Mouse (Mus musculus) urinary bladder, adult 2 months (tissue): ENCODE data around the gene Eif1. TPM values are rescaled to one million over a fixed set of nuclear protein-coding genes. Genes with fewer than 3 reads are reported as not detected.
"Not testable (repeated sequence)": the region's sequence is repeated elsewhere in the genome, so short reads cannot be mapped to it uniquely, and the experiment has no call there.

Source experiments
- DNase-seq: peaks from one replicate; pipeline ENCODE4 v3.0.0; 2022; ENCODE audit warnings: low spot score
- polyA plus RNA-seq: library from polyadenylated mRNA; depleted of rRNA; stranded (reverse); fragments of >200 nt; gene quantifications from 2 replicates; pipeline ENCODE4 v1.2.3, GENCODE M21; 2012

The Eif1 gene
- polyA plus RNA-seq, 1 experiment: 510 TPM

DNA sequence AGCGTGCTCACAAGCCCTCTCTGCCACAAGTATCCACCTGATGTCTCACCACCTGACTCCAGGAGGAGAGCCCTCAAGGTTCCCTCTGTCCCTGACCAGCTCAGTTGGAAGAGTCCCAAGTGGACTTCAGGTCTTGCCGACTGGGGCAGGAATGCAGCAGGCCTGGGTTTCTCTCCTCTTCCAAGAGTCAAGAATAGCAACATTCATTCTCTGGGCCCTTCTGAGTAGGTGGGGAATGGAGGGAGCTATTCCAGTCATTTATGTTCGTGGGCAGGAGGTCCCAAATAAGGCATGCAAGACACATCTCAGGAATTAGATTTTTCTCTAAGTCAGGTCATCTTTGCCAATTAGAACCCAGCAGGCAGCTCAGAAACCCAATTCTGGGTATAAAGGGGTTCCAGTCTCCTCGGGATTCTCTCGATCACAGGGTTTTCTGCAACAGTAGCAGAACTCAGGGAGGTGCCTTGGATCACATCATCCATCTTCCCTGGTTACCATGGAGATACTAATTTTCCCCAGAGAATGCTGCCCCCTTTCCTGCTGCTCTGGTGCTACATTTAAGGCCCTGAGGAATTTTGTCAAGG lies 7.5 kb upstream of the Eif1 start:
- no peak for DNase-seq

- DNase-seq: no peak
These were observed 6.3 kb upstream of the Eif1 start for GRCm38 (mm10) chr11:100313424-100313823.

DNA sequence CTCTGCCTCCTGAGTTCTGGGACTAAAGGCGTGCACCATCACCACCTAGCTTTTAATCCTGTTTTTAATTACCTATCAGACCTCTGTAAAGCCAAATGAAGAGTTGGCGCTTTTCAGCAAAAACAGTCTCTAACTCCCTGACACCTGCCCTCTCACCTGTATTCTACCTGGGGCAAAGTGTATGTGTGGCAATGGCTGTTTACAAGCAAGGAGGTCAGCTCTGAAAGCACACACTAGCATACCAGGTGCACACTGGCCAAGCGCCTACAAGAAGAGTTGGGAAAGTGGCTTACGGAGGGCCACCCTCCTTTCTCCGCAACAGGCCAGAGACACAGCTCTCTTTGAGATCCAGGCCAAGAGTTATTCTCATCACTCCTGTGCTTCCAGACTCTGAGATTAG lies 4.2 kb upstream of the Eif1 start:
- no peak for DNase-seq

GRCm38 (mm10) chr11:100317826-100318380 lies 1.8 kb upstream of the Eif1 start:
- no peak for DNase-seq

GRCm38 (mm10) chr11:100318529-100319451 lies 895 bp upstream of the Eif1 start:
- DNase-seq: no peak

GRCm38 (mm10) chr11:100320172-100320630 lies 516 bp downstream of the Eif1 start:
- peak; percentile 88 for DNase-seq

DNA sequence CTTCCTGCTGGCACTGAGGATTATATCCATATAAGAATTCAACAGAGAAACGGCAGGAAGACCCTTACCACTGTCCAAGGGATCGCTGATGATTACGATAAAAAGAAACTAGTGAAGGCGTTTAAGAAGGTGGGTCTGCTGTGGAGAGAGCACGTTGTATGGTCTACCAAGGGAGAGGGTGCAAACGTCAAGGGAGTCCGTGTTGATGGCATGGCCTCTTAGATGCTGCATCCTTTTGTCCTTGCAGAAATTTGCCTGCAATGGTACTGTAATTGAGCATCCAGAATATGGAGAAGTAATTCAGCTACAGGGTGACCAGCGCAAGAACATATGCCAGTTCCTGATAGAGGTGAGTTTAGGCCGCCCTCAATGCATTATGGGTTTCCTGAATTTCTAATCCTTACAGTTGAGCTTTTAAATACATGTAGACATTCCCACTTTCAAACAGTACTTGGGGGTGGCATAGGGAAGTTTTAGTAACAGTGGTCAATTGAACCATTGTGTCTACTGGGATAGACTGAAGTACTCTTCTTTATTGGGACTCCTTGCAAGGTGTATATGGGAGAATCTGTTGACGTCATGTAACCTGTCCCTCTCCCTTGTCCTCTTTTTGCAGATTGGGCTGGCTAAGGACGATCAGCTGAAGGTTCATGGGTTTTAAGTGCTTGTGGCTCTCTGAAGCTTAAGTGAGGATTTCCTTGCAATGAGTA lies 1.2 kb downstream of the Eif1 start:
- not testable (repeated sequence) for DNase-seq

- DNase-seq: not testable (repeated sequence)
These were observed 2.0 kb downstream of the Eif1 start for GRCm38 (mm10) chr11:100321479-100322305.

- no peak for DNase-seq
These were observed 3.0 kb downstream of the Eif1 start for GRCm38 (mm10) chr11:100322591-100323258.

DNA sequence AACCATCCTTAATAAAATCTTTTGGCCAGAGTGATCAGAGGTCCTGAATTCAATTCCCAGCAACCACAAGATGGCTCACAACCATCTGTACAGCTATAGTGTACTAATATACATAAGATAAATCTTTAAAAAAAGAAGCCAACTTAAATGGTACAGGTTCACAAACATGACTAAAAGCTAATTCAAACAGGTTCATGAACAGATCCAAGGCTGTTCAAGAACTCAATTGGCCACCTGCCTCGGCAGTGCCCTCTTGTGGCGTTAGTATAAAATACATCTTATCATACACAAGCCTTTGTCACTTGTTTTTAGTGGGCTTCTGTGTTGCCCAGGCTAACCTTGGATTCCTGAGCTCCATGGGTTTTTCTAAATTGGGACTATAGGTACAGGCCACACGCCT lies 3.9 kb downstream of the Eif1 start:
- no peak for DNase-seq

DNA sequence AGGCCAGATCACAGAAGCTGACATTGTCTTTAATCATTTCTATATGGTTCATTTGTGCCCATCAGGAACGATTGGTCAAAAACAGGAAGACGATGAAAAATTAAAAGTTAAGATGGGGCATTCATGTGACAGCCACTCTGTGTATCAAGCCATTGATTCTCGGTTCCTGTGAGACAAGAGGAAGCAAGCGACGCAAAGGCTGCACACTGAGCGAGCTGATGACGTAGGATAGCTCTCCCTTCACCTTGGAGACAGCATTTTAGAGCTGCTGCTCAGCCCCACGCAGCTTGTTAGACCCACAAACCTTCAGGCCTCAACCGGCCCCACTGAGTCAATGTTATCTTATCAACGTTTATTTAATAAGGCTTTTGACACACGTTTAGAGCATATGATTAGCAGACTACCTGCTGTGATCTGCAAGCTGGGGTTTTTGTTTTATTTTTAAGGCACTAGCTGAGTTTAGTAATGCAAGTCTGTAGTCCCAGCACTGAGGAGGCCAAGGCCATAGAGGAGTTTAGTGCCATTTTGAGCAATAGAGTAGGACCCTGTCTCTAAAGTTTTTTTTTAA lies 5.5 kb downstream of the Eif1 start:
- DNase-seq: no peak

DNA sequence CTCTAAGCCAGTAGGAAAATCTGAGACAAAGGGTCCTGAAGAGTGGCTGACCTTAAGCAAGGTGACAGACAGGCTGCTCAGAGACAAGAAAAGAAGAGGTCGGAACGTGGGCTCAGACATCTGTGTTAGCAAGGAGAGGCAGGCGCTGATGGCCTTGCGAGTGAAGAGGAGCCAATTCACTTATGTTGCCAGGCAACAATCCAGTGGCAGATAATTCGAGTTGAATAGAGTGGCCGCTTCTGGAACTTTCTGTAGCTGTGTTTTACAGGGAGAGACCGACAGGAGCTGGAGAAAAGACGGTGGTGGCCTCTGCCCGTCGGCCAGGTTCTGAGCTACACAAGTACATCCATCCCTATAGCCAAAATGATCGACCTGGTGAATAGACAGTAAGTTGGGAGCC lies 7.6 kb downstream of the Eif1 start:
- no peak for DNase-seq

DNA sequence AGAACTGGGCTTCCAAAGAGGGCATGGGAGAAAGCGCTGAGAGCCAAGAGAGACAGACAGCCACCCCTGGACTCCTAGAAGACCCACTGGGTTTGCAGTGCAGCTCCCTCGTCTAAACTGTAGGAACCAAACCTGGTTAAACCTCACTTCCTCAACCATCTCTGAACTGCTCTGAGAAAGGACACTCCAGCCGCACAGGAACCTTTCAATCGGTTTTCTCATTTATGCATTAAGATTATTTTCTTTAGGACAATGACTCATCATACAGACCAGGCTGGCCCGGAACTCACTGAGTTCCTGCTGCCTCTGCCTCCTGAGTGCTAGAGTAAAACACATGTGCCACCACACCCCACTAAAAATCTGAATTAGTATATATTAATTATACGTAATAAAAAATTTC lies 8.1 kb downstream of the Eif1 start:
- no peak for DNase-seq

DNA sequence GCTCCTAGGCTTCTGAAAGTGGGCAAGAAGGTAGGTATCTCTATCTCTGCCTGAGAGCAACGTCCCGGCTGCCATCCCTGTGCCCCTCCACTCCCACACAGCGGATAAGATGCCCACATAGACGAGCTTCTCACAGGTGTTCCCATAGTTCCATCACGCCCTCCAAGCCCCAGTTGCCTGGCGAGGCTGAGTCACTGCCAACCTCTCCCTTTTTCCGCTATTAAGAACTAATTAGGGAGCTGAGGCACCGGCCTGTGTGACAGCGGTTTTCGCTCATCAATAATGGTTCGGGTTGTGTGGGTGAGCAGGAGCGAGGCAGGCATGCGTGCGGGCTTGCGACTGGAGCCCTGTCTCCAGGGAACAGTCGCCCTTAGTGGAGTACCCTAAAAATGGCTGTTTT lies 10.6 kb downstream of the Eif1 start:
- DNase-seq: no peak

- DNase-seq: not testable (repeated sequence)
These were observed 11.2 kb downstream of the Eif1 start for GRCm38 (mm10) chr11:100330816-100331375.

DNA sequence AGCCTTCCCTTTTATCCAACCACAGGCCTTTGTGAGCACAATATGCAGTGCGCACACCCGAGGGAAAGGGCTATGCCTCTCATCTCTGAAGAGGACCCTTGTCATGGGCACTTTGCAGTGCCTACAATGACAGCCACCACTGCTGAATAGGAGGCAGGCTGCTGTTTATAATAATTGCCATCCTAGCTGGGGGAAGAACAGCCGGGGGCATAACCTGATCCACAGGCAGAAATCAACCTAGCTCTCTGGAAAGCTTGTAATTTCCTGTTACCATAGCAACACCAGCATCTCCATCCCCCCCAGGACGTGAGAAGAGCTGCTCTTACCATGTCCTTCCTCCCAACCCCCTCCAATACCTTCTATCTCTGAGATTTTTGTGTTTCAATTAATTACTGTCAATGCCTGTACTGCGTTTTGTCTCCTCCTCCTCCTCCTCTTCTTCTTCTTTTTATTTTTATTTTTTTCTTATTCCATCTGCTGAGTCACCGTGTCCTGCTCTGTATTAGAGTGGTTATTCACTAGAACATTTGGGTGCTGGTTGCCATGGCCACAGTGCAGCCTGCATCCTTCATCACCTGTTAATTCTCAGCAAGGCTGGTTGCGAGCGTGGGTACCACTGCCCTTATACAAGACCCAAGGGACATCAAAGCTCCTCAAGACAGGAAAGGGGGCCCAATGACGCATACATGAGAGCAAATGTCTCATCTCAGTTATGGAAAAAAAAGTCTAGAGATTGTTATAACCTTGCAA lies 13.3 kb downstream of the Eif1 start:
- no peak for DNase-seq

GRCm38 (mm10) chr11:100333944-100334457 lies 14.3 kb downstream of the Eif1 start, which contains the start of gene Gast:
Gast (plus strand) TSS chr11:100334407.
- DNase-seq: no peak

GRCm38 (mm10) chr11:100335731-100336130 lies 16.0 kb downstream of the Eif1 start:
- no peak for DNase-seq

GRCm38 (mm10) chr11:100344269-100344668 lies 24.6 kb downstream of the Eif1 start:
- DNase-seq: no peak
